Mouse (Mus musculus) megakaryocyte, adult 5-6 weeks (primary cell): ENCODE data around the gene Myo1c. TPM values are rescaled to one million over a fixed set of nuclear protein-coding genes. Genes with fewer than 3 reads are reported as not detected.

Source experiments
- ATAC-seq: 2 replicates; pipeline ENCODE4 v1.8.0; 2016; ENCODE audit warnings: mild to moderate bottlenecking, inconsistent platforms; ENCODE audit not compliant: poor library complexity, severe bottlenecking
- total RNA-seq, 2 experiments: library from RNA; stranded (forward) in 1 of 2; stranded (reverse) in 1 of 2; fragments of 153-499, 151-499 nt in 1 of 2; fragments of 221-1000, 200-1000 nt in 1 of 2; gene quantifications; 2 replicates each; pipeline versions ENCODE4 v1.2.3 to v1.2.4; 2015 to 2017

The Myo1c gene
- total RNA-seq, 2 experiments from 2014 or later, result 28.4 to 29.2 TPM

GRCm38 (mm10) chr11:75647681-75648211, 2.6 kb upstream of the Myo1c start:
- ATAC-seq, result no peak

- ATAC-seq, result no peak
These were observed 1.1 kb upstream of the Myo1c start for GRCm38 (mm10) chr11:75649155-75649561.

- peak; percentile 11 for ATAC-seq
These were observed 688 bp downstream of the Myo1c start for GRCm38 (mm10) chr11:75650958-75651425.

GRCm38 (mm10) chr11:75651426-75652221, 1.3 kb downstream of the Myo1c start:
- ATAC-seq, result peak; percentile 46

GRCm38 (mm10) chr11:75652222-75652941, 2.1 kb downstream of the Myo1c start:
- ATAC-seq, result no peak

- peak; percentile 4; the same call in 1 of the 2 replicates for ATAC-seq
These were observed 2.8 kb downstream of the Myo1c start for GRCm38 (mm10) chr11:75652942-75653684.

GRCm38 (mm10) chr11:75653781-75654470, 3.6 kb downstream of the Myo1c start:
- ATAC-seq, result peak; percentile 57

GRCm38 (mm10) chr11:75654471-75655390, 4.4 kb downstream of the Myo1c start:
- no peak for ATAC-seq

- peak; percentile 16 for ATAC-seq
These were observed 5.6 kb downstream of the Myo1c start for GRCm38 (mm10) chr11:75655621-75656545.

- ATAC-seq, result no peak
These were observed 6.6 kb downstream of the Myo1c start for GRCm38 (mm10) chr11:75656621-75657590.

- ATAC-seq, result no peak
These were observed 7.5 kb downstream of the Myo1c start for GRCm38 (mm10) chr11:75657841-75658240.

- no peak for ATAC-seq
These were observed 8.0 kb downstream of the Myo1c start for GRCm38 (mm10) chr11:75658311-75658710.

GRCm38 (mm10) chr11:75658996-75659750, 8.9 kb downstream of the Myo1c start:
- peak; percentile 10; the same call in 1 of the 2 replicates for ATAC-seq

GRCm38 (mm10) chr11:75660081-75660590, 9.8 kb downstream of the Myo1c start:
- ATAC-seq, result no peak

GRCm38 (mm10) chr11:75660941-75661800, 10.9 kb downstream of the Myo1c start:
- ATAC-seq, result no peak
